Mouse (Mus musculus): ENCODE measurements around the gene Gpd2.

Gpd2 gene

GRCm38 (mm10) chr2:57387816-57388215 lies 150.4 kb downstream of the Gpd2 start:
- DNase-seq (ENCODE audit: low spot score), result no peak

GRCm38 (mm10) chr2:57395071-57395470 lies 157.6 kb downstream of the Gpd2 start:
- no peak for DNase-seq (ENCODE audit: low spot score)

- no peak for DNase-seq (ENCODE audit: low spot score)
These were observed 158.6 kb downstream of the Gpd2 start for GRCm38 (mm10) chr2:57396061-57396460.

- DNase-seq (ENCODE audit: low spot score), result no peak
These were observed 160.3 kb downstream of the Gpd2 start for GRCm38 (mm10) chr2:57397727-57398126.

- DNase-seq (ENCODE audit: low spot score), result no peak
These were observed 170.1 kb downstream of the Gpd2 start for GRCm38 (mm10) chr2:57407414-57408019.

GRCm38 (mm10) chr2:57408413-57408812 lies 171.0 kb downstream of the Gpd2 start:
- no peak for DNase-seq (ENCODE audit: low spot score)

GRCm38 (mm10) chr2:57411551-57411950 lies 174.1 kb downstream of the Gpd2 start:
- DNase-seq (ENCODE audit: low spot score), result no peak

GRCm38 (mm10) chr2:57414550-57415160 lies 177.2 kb downstream of the Gpd2 start:
- DNase-seq (ENCODE audit: low spot score), result no peak

GRCm38 (mm10) chr2:57416711-57417110 lies 179.3 kb downstream of the Gpd2 start:
- DNase-seq (ENCODE audit: low spot score), result no peak

Measured in ovary, postnatal 36 days (tissue).